Mouse (Mus musculus): Measurements from ENCODE around the gene Pdik1l. TPM values are rescaled to one million over a fixed set of nuclear protein-coding genes. Genes with fewer than 3 reads are reported as not detected.
"Not testable (repeated sequence)": the region's sequence is repeated elsewhere in the genome, so short reads cannot be mapped to it uniquely, and the experiment has no call there.

The Pdik1l gene
- polyA plus RNA-seq, 1 experiment from 2014 or later = 21.6 TPM

DNA sequence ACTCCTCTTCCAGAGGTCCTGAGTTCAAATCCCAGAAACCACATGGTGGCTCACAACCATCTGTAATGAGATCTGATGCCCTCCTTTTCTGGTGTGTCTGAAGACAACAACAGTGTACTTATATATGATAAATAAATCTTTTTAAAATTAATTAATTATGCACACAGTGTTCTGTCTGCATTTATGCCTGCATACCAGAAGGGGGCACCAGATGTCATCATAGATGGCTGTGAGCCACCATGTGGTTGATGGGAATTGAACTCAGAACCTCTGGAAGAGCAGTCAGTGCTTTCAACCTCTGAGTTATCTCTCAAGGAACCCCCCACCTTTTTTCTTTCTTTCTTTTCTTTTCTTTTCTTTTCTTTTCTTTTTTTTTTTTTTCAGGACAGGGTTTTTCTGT lies 18.1 kb downstream of the Pdik1l start:
- not testable (repeated sequence) for DNase-seq (ENCODE audit: low spot score); H3K27me3 ChIP-seq (ENCODE audit: low read depth, poor library complexity, severe bottlenecking); H3K36me3 ChIP-seq; H3K4me3 ChIP-seq; H3K9me3 ChIP-seq (replicated peaks); H3K27ac ChIP-seq (replicated peaks)
- peaks cover 15% of the 10 kb centered on the region for H3K4me1 ChIP-seq

DNA sequence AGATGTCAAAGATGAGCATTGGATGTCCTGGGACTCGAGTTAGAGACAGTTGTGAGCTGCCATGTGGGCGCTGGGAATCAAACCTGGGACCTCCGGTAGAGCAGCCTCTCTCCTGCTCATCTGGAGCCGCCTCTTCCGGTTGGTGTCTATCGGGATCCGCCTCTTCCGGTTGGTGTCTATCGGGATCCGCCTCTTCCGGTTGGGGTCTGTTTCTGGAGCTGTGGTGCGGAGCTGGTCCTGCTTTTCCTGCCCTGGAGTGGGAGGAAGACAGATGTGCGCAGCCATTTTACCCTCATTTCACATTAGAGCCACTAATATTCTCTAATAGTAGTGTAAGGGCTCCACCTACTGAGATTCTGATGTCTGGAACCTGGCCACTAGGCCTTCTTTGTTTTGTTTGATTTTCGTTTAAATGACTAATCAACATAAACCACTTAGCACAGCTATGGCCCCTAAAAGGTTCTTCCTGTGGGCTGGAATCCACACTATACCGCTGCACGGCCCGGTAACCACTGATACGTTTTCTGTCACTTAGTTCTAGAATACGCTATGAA lies 19.5 kb downstream of the Pdik1l start:
- DNase-seq (ENCODE audit: low spot score) = no peak
- H3K9me3 ChIP-seq (replicated peaks) = no peaks in the 10 kb centered on the region
- WGBS = 87% methylated on average over 19 of the region's 19 CpGs

DNA sequence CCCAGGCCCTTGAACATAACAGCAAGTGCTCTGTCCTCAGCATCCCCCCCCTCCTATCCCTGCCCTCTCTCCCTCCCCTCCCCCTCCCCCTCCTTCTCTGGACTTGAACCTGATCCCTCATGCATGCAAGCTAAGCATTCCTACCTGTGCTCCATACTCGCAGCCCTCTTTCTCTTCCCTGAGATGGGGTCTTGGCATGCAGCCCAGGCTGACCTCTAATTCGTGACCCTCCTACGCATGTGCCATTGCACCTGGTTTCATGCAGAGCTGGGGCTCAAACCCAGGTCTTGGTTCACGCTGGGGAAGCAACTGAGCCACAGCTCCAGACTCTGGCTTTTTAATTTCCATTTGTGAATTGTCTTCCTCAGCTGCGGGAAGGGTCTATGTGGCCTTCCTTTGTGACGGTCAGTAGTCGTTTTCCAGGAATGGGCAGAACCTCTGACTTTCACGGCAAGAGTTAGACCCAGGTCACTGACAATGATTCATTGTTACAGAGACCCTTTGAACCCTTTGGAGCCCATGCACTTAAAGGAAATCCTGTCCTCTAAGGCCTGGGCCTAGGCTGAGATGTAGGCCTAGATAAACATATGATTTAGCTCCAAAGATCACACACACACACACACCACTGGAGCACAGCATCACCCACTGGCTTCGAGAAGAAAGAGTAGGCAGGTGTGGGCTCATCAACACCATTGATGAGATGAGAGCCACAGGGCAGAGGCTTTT lies 21.7 kb downstream of the Pdik1l start:
- Histone ChIP-seq H3K27ac (replicated peaks) (no peak overlapping the region), H3K36me3 (no peaks in the 10 kb centered on the region), H3K9me3 (replicated peaks) (no peaks in the 10 kb centered on the region), H3K27me3 (ENCODE audit: low read depth, poor library complexity, severe bottlenecking) (no peaks in the 10 kb centered on the region), H3K4me1 (no peaks in the 10 kb centered on the region), H3K4me3 (no peak overlapping the region)
- DNase-seq (ENCODE audit: low spot score) = no peak
- WGBS = 77% methylated on average over 9 of the region's 9 CpGs

More for the DNA sequence above, 19.5 kb downstream of the Pdik1l start:
- H3K27me3 ChIP-seq (ENCODE audit: low read depth, poor library complexity, severe bottlenecking) = no peaks in the 10 kb centered on the region
- no peaks in the 10 kb centered on the region for H3K36me3 ChIP-seq
- no peak overlapping the region for H3K27ac ChIP-seq (replicated peaks)
- H3K4me3 ChIP-seq = no peak overlapping the region
- peaks cover 9% of the 10 kb centered on the region for H3K4me1 ChIP-seq

DNA sequence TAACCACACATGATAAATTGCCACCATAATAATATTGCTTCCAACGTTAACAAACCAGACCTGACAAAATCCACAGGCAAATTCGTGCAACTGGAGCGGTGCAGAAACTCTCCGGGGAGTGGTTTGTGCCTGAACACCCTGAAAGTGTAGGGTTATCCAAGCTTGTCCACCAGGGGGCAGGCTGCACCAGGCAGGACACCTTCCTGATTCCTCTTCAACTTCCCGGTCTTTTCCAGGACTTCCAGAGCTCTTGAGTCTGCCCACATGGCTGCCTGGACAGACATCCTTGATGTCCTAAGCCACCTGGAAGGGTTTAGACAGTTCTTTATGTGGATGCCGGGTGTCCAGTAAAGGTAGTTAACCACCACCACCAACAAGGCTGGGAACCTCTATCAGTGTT lies 24.5 kb downstream of the Pdik1l start:
- 36% methylated on average over 6 of the region's 6 CpGs for WGBS
- Histone ChIP-seq H3K4me1 (peaks cover 8% of the 10 kb centered on the region), H3K27me3 (ENCODE audit: low read depth, poor library complexity, severe bottlenecking) (no peaks in the 10 kb centered on the region), H3K4me3 (no peak overlapping the region), H3K27ac (replicated peaks) (no peak overlapping the region), H3K9me3 (replicated peaks) (no peaks in the 10 kb centered on the region), H3K36me3 (no peaks in the 10 kb centered on the region)
- peak; percentile 59 for DNase-seq (ENCODE audit: low spot score)

DNA sequence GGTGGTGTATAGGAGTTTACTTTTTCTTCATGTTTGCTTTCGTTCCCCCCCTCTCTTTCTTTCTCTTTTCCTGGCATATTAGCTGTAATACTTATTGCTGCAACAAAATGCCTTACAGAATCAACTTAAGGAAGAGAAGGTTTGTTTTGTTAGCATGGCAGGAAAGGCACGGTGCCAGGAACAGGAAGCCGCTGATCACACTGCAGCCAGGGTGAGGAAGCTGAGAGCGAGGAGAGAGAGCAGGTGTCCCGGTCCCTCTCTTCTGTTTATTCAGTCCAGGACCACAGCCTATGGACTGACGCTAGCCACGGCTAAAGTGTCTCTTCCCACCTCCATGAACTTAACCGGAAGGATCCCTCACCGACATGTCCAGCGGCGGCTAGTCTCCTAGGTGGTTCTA lies 29.3 kb downstream of the Pdik1l start:
- WGBS = 59% methylated on average over 11 of the region's 11 CpGs
- peaks cover 30% of the 10 kb centered on the region for H3K27me3 ChIP-seq (ENCODE audit: low read depth, poor library complexity, severe bottlenecking)
- H3K9me3 ChIP-seq (replicated peaks) = no peaks in the 10 kb centered on the region
- no peak for DNase-seq (ENCODE audit: low spot score)
- H3K36me3 ChIP-seq = no peaks in the 10 kb centered on the region
- peak overlapping the region; percentile 10; the same call in 1 of the 2 replicates for H3K27ac ChIP-seq (replicated peaks)
- H3K4me1 ChIP-seq = peaks cover 57% of the 10 kb centered on the region
- H3K4me3 ChIP-seq = no peak overlapping the region

DNA sequence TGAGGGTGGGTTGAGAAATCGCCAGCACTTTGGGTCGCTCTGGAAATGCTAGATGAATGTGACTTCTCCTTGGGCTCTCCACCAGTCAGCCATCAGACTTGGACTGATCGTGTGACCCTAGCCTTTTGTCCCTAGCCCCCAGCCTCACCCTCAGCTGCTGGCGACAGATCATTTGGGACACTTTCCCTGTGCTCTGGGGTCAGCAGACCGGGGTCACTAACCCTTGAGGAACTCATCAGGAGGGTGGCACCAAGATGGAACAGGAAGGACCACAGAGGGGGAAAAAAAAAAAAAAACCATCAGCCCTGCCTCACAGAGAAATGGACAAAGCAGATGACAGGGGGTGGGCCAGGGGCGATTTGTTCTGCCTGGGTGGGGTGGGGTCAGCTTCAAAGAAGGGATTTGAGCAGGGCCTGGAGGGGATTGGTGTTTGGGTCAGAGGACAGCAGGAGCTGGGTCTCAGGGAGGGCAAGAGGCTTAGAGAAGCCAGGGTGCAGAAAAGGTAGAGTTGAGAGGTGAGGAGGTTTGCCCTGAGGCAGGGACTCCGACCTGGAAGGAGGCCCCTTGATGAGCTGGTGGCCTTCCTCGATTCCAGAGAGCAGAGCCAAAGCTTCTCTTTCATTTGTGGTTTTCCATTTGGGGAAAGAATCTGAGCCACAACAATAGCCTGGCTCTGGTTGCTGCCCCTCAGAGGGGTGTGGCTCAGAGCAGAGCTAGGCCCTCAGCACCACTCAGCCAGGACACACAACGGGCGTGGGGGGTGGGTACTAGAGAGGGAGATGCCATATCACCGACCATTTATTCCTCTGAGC lies 30.3 kb downstream of the Pdik1l start:
- Histone ChIP-seq H3K9me3 (replicated peaks) (no peaks in the 10 kb centered on the region), H3K27me3 (ENCODE audit: low read depth, poor library complexity, severe bottlenecking) (peaks cover 40% of the 10 kb centered on the region), H3K27ac (replicated peaks) (peak overlapping the region; percentile 84), H3K36me3 (no peaks in the 10 kb centered on the region), H3K4me3 (peak overlapping the region; percentile 33), H3K4me1 (peaks cover 66% of the 10 kb centered on the region)
- DNase-seq (ENCODE audit: low spot score) = peak; percentile 72
- WGBS = 3% methylated on average over 11 of the region's 11 CpGs

DNA sequence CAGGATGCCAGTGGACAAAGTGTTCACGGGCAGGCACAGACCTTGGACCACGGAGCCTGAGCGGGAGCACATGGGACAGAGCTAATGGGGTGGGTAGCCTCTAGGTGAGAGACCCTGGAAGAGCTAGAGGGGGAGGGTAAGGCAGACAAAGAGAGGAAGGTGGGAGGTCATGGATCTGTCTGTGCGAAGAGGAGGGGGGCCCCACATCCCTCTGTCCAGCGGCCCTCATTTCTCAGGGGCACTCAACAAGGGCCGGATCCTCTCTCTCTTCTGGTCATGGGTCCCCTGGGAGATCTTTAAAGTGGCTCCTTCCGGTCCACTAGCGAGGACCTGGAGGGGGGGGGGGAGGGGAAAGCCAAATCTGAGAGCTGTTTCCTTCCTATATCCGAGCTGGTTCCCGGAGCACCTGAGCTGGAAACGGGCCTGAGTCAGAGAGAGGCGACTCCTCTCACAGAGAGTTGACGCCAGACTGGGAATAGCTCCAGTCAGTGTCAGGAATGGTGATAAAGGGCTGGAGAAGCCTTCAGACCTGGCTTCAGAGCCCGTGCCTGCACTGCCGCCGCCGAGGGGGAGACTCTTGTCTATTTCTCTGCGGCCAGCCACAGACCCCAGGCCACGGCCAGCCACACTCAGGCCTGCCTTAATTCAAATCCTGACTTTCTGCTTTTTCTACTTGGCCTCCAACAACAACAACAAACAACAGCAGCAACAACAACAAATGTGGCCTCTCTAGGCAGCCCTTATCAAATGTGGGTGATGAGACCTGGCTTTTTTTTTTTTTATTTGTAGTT lies 31.1 kb downstream of the Pdik1l start:
- peak; percentile 55 for DNase-seq (ENCODE audit: low spot score)
- Histone ChIP-seq H3K4me1 (peaks cover 74% of the 10 kb centered on the region), H3K36me3 (no peaks in the 10 kb centered on the region), H3K9me3 (replicated peaks) (no peaks in the 10 kb centered on the region), H3K27ac (replicated peaks) (peak overlapping the region; percentile 84), H3K4me3 (peak overlapping the region; percentile 33), H3K27me3 (ENCODE audit: low read depth, poor library complexity, severe bottlenecking) (peaks cover 48% of the 10 kb centered on the region)
- 3% methylated on average over 19 of the region's 19 CpGs for WGBS

DNA sequence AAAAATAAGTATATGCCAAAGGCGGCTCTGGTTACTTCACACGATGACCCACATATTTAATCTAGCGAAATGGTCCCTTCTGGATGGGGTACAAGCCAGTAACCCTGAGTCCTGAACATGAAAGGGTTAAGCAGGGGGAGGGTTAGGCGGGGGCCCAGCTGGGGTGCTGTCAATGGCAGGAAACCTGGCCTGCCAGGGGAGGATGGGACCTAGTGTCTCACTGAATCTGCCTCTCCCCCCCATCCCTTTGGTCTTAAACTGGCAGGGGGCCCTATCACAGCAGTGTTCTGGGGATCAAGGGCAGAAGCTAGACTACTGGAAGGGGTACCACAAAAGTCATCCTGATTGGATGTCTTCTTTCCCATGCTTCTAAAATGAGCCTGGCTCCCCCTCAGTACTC lies 31.8 kb downstream of the Pdik1l start:
- Histone ChIP-seq H3K9me3 (replicated peaks) (no peaks in the 10 kb centered on the region), H3K36me3 (no peaks in the 10 kb centered on the region), H3K4me1 (peaks cover 82% of the 10 kb centered on the region), H3K27ac (replicated peaks) (peak overlapping the region; percentile 84), H3K4me3 (peak overlapping the region; percentile 33), H3K27me3 (ENCODE audit: low read depth, poor library complexity, severe bottlenecking) (peaks cover 55% of the 10 kb centered on the region)
- DNase-seq (ENCODE audit: low spot score) = no peak
- 13% methylated on average over 4 of the region's 4 CpGs for WGBS

DNA sequence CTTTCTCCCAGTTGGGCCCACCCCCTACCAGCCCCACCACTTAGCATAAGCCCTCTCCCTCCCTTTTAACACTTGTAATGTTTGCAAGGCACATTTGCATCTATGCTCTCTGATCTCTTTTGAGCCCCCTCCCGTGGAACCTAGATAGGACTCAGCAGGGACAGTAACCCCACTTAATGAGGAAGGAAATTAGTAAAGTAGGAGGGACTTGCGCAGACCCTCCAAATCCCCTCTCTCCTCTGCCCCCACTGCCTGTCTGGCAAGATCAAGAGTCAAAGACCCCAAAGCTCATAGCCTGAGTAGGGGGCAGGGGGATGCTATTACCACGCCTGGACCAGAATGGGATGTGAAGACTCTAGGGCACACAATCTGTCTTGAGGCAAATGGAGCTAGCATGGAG lies 32.9 kb downstream of the Pdik1l start:
- Histone ChIP-seq H3K27me3 (ENCODE audit: low read depth, poor library complexity, severe bottlenecking) (peaks cover 66% of the 10 kb centered on the region), H3K36me3 (no peaks in the 10 kb centered on the region), H3K9me3 (replicated peaks) (no peaks in the 10 kb centered on the region), H3K27ac (replicated peaks) (peak overlapping the region; percentile 56; the same call in 1 of the 2 replicates), H3K4me1 (peaks cover 92% of the 10 kb centered on the region), H3K4me3 (peak overlapping the region; percentile 61; the same call in 1 of the 2 replicates)
- DNase-seq (ENCODE audit: low spot score) = no peak
- WGBS = 0% methylated on average over 3 of the region's 3 CpGs

DNA sequence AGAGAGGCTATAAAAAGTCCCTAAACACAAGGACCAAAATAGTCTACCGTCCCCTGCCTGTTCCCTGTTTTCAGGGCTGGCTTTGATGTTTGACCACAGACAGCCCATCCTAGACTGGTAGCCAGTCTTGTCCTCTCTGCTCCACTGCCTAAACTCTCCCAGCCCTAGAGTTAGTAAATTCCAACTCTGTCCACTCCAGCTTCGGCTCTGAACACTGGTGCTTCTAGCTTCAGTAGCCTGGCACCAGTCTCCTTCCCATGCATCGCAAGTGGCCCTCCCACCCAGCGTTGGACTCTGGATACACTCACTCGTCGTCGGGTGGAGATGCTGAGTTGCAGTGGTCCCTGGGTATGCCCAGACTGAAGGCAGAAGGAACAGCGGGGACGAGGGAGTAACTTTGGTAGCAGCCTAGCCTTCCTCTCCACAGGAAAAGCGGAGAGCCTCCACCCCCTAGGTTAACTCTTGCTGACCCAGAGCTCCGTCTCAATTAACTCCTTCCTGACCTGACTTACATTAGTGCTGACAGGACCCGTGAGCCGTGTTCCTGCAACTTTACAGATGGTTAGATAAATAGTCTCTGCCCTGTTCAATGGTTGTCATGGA lies 33.9 kb downstream of the Pdik1l start, which contains the start of gene Grrp1:
Gene Grrp1, minus strand, starts transcription at position 385 of the 603 bp plus-strand sequence.
- H3K27me3 ChIP-seq (ENCODE audit: low read depth, poor library complexity, severe bottlenecking) = peaks cover 76% of the 10 kb centered on the region
- DNase-seq (ENCODE audit: low spot score) = peak; percentile 62

DNA sequence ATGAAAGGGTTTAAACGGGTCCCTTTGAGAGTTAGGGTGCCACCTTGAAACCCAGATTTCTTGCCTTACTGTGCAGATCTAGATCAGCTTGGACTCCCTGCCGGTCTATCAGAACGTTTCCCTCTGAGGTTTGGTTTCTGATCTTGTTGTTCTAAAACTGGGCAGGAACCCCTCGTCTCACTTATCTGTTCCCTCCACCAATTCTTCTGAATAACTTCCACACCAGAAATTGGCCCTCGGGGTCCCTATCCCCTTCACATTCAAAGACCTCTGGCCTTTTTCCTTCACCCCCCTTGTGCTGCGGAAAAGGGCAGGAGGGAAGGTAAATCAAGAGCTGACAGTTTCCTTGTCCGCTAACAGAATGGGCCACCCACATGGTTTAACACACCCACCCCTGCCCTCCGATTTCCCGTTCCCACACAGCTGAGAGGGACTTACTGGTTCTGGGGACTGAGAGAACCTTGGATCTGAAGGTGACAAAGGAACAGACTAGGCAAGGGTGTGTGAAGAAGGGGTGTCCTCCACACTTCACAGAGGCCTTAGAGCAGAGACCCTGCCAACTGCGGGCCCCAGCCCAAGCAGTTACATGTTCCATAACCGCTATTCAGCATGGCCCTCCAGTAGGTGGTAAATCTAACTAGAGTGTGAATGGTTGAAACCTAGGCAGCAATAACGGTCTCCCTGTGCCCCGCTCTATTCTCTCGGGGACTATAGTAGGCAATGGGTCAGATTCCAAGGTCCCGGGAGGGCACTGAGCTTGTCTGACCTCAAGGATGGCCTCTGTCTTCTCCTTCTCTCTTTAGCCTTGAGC lies 34.6 kb downstream of the Pdik1l start:
- Histone ChIP-seq H3K36me3 (no peaks in the 10 kb centered on the region), H3K27ac (replicated peaks) (peak overlapping the region; percentile 86), H3K9me3 (replicated peaks) (no peaks in the 10 kb centered on the region), H3K4me1 (peaks cover 93% of the 10 kb centered on the region), H3K4me3 (peak overlapping the region; percentile 61), H3K27me3 (ENCODE audit: low read depth, poor library complexity, severe bottlenecking) (peaks cover 83% of the 10 kb centered on the region)
- WGBS = 3% methylated on average over 15 of the region's 15 CpGs
- DNase-seq (ENCODE audit: low spot score) = peak; percentile 44

More for the DNA sequence above, 33.9 kb downstream of the Pdik1l start, which contains the start of gene Grrp1:
- peak within 1 kb of the TSS; percentile 61 for H3K4me3 ChIP-seq
- peak within 1 kb of the TSS; percentile 86 for H3K27ac ChIP-seq (replicated peaks)
- no peaks in the 10 kb centered on the region for H3K9me3 ChIP-seq (replicated peaks)
- peaks cover 99% of the 10 kb centered on the region for H3K4me1 ChIP-seq
- H3K36me3 ChIP-seq = no peaks in the 10 kb centered on the region
- 0% methylated on average over 13 of the region's 13 CpGs for WGBS

All from midbrain, embryonic 10.5 days (tissue).